Mouse (Mus musculus): ENCODE measurements around the gene Ppm1l. TPM values are rescaled to one million over a fixed set of nuclear protein-coding genes. Genes with fewer than 3 reads are reported as not detected.

The Ppm1l gene
- polyA plus RNA-seq, 1 experiment from 2014 or later, result 23.3 TPM

GRCm38 (mm10) chr3:69461956-69462355 lies 145.3 kb downstream of the Ppm1l start:
- H3K4me1 ChIP-seq (ENCODE audit: control insufficient read depth, insufficient read depth, low read length), result no peaks in the 10 kb centered on the region
- H3K4me3 ChIP-seq (ENCODE audit: low read depth, low read length), result no peak overlapping the region
- no peak overlapping the region for H3K4me2 ChIP-seq (ENCODE audit: low read depth, low read length)
- 83% methylated on average over 1 of the region's 1 CpGs for WGBS
- ATAC-seq (ENCODE audit: low read depth), result no peak
- H3K9ac ChIP-seq (replicated peaks; ENCODE audit: low read depth, low read length), result no peak overlapping the region
- no peaks in the 10 kb centered on the region for H3K9me3 ChIP-seq (ENCODE audit: control insufficient read depth, low read length)
- H3K36me3 ChIP-seq (ENCODE audit: control insufficient read depth, insufficient read depth, low read length), result no peaks in the 10 kb centered on the region
- no peak overlapping the region for H3K27ac ChIP-seq (ENCODE audit: low read depth, low read length)
- H3K27me3 ChIP-seq (ENCODE audit: control insufficient read depth, insufficient read depth, low read length), result no peaks in the 10 kb centered on the region

- Histone ChIP-seq H3K27me3 (ENCODE audit: control insufficient read depth, insufficient read depth, low read length) (no peaks in the 10 kb centered on the region), H3K4me1 (ENCODE audit: control insufficient read depth, insufficient read depth, low read length) (peaks cover 3% of the 10 kb centered on the region; the same call in 1 of the 2 replicates), H3K9ac (replicated peaks; ENCODE audit: low read depth, low read length) (no peak overlapping the region), H3K4me3 (ENCODE audit: low read depth, low read length) (no peak overlapping the region), H3K9me3 (ENCODE audit: control insufficient read depth, low read length) (no peaks in the 10 kb centered on the region), H3K4me2 (ENCODE audit: low read depth, low read length) (no peak overlapping the region), H3K27ac (ENCODE audit: low read depth, low read length) (no peak overlapping the region), H3K36me3 (ENCODE audit: control insufficient read depth, insufficient read depth, low read length) (no peaks in the 10 kb centered on the region)
- 95% methylated on average over 4 of the region's 4 CpGs for WGBS
- no peak for ATAC-seq (ENCODE audit: low read depth)
These were observed 149.1 kb downstream of the Ppm1l start for GRCm38 (mm10) chr3:69465751-69466150.

- Histone ChIP-seq H3K27ac (ENCODE audit: low read depth, low read length) (no peak overlapping the region), H3K4me3 (ENCODE audit: low read depth, low read length) (no peak overlapping the region), H3K36me3 (ENCODE audit: control insufficient read depth, insufficient read depth, low read length) (no peaks in the 10 kb centered on the region), H3K4me1 (ENCODE audit: control insufficient read depth, insufficient read depth, low read length) (peaks cover 3% of the 10 kb centered on the region; the same call in 1 of the 2 replicates), H3K9ac (replicated peaks; ENCODE audit: low read depth, low read length) (no peak overlapping the region), H3K9me3 (ENCODE audit: control insufficient read depth, low read length) (no peaks in the 10 kb centered on the region), H3K27me3 (ENCODE audit: control insufficient read depth, insufficient read depth, low read length) (no peaks in the 10 kb centered on the region), H3K4me2 (ENCODE audit: low read depth, low read length) (no peak overlapping the region)
- ATAC-seq (ENCODE audit: low read depth), result no peak
- WGBS, result 51% methylated on average over 9 of the region's 9 CpGs
These were observed 151.8 kb downstream of the Ppm1l start for GRCm38 (mm10) chr3:69468280-69469008.

GRCm38 (mm10) chr3:69469463-69470141 lies 152.9 kb downstream of the Ppm1l start:
- H3K36me3 ChIP-seq (ENCODE audit: control insufficient read depth, insufficient read depth, low read length), result no peaks in the 10 kb centered on the region

GRCm38 (mm10) chr3:69470142-69470796 lies 153.6 kb downstream of the Ppm1l start:
- ATAC-seq (ENCODE audit: low read depth), result peak; percentile 85; the same call in 1 of the 2 replicates
- 63% methylated on average over 11 of the region's 11 CpGs for WGBS
- H3K27ac ChIP-seq (ENCODE audit: low read depth, low read length), result no peak overlapping the region

More at GRCm38 (mm10) chr3:69469463-69470141, 152.9 kb downstream of the Ppm1l start:
- H3K9ac ChIP-seq (replicated peaks; ENCODE audit: low read depth, low read length), result no peak overlapping the region
- no peaks in the 10 kb centered on the region for H3K27me3 ChIP-seq (ENCODE audit: control insufficient read depth, insufficient read depth, low read length)
- 39% methylated on average over 6 of the region's 6 CpGs for WGBS
- ATAC-seq (ENCODE audit: low read depth), result peak; percentile 45; the same call in 1 of the 2 replicates
- no peak overlapping the region for H3K27ac ChIP-seq (ENCODE audit: low read depth, low read length)
- H3K4me3 ChIP-seq (ENCODE audit: low read depth, low read length), result no peak overlapping the region
- no peaks in the 10 kb centered on the region for H3K9me3 ChIP-seq (ENCODE audit: control insufficient read depth, low read length)
- peaks cover 3% of the 10 kb centered on the region; the same call in 1 of the 2 replicates for H3K4me1 ChIP-seq (ENCODE audit: control insufficient read depth, insufficient read depth, low read length)
- H3K4me2 ChIP-seq (ENCODE audit: low read depth, low read length), result no peak overlapping the region

GRCm38 (mm10) chr3:69475850-69476450 lies 159.3 kb downstream of the Ppm1l start:
- Histone ChIP-seq H3K36me3 (ENCODE audit: control insufficient read depth, insufficient read depth, low read length) (no peaks in the 10 kb centered on the region), H3K9me3 (ENCODE audit: control insufficient read depth, low read length) (no peaks in the 10 kb centered on the region), H3K27ac (ENCODE audit: low read depth, low read length) (0 out of 2 replicates have a peak overlapping the region, but pooled peaks have one; percentile 13), H3K4me1 (ENCODE audit: control insufficient read depth, insufficient read depth, low read length) (peaks cover 14% of the 10 kb centered on the region), H3K27me3 (ENCODE audit: control insufficient read depth, insufficient read depth, low read length) (no peaks in the 10 kb centered on the region), H3K4me2 (ENCODE audit: low read depth, low read length) (no peak overlapping the region), H3K9ac (replicated peaks; ENCODE audit: low read depth, low read length) (no peak overlapping the region), H3K4me3 (ENCODE audit: low read depth, low read length) (no peak overlapping the region)
- WGBS, result 53% methylated on average over 12 of the region's 12 CpGs
- ATAC-seq (ENCODE audit: low read depth), result peak; percentile 52; the same call in 1 of the 2 replicates

More at GRCm38 (mm10) chr3:69470142-69470796, 153.6 kb downstream of the Ppm1l start:
- Histone ChIP-seq H3K27me3 (ENCODE audit: control insufficient read depth, insufficient read depth, low read length) (no peaks in the 10 kb centered on the region), H3K4me2 (ENCODE audit: low read depth, low read length) (no peak overlapping the region), H3K4me3 (ENCODE audit: low read depth, low read length) (no peak overlapping the region), H3K36me3 (ENCODE audit: control insufficient read depth, insufficient read depth, low read length) (no peaks in the 10 kb centered on the region), H3K9me3 (ENCODE audit: control insufficient read depth, low read length) (no peaks in the 10 kb centered on the region), H3K9ac (replicated peaks; ENCODE audit: low read depth, low read length) (no peak overlapping the region), H3K4me1 (ENCODE audit: control insufficient read depth, insufficient read depth, low read length) (peaks cover 3% of the 10 kb centered on the region; the same call in 1 of the 2 replicates)

GRCm38 (mm10) chr3:69479937-69480336 lies 163.3 kb downstream of the Ppm1l start:
- Histone ChIP-seq H3K4me3 (ENCODE audit: low read depth, low read length) (no peak overlapping the region), H3K9me3 (ENCODE audit: control insufficient read depth, low read length) (no peaks in the 10 kb centered on the region), H3K4me1 (ENCODE audit: control insufficient read depth, insufficient read depth, low read length) (peaks cover 21% of the 10 kb centered on the region), H3K9ac (replicated peaks; ENCODE audit: low read depth, low read length) (no peak overlapping the region), H3K27me3 (ENCODE audit: control insufficient read depth, insufficient read depth, low read length) (no peaks in the 10 kb centered on the region), H3K36me3 (ENCODE audit: control insufficient read depth, insufficient read depth, low read length) (no peaks in the 10 kb centered on the region), H3K27ac (ENCODE audit: low read depth, low read length) (no peak overlapping the region), H3K4me2 (ENCODE audit: low read depth, low read length) (no peak overlapping the region)
- 55% methylated on average over 3 of the region's 3 CpGs for WGBS
- ATAC-seq (ENCODE audit: low read depth), result no peak

GRCm38 (mm10) chr3:69481835-69482234 lies 165.2 kb downstream of the Ppm1l start:
- Histone ChIP-seq H3K4me1 (ENCODE audit: control insufficient read depth, insufficient read depth, low read length) (peaks cover 12% of the 10 kb centered on the region; the same call in 1 of the 2 replicates), H3K4me2 (ENCODE audit: low read depth, low read length) (no peak overlapping the region), H3K36me3 (ENCODE audit: control insufficient read depth, insufficient read depth, low read length) (no peaks in the 10 kb centered on the region), H3K4me3 (ENCODE audit: low read depth, low read length) (no peak overlapping the region), H3K27me3 (ENCODE audit: control insufficient read depth, insufficient read depth, low read length) (no peaks in the 10 kb centered on the region), H3K9ac (replicated peaks; ENCODE audit: low read depth, low read length) (no peak overlapping the region), H3K27ac (ENCODE audit: low read depth, low read length) (no peak overlapping the region), H3K9me3 (ENCODE audit: control insufficient read depth, low read length) (no peaks in the 10 kb centered on the region)
- ATAC-seq (ENCODE audit: low read depth), result peak; percentile 72; the same call in 1 of the 2 replicates
- WGBS, result 37% methylated on average over 4 of the region's 4 CpGs
